Mouse (Mus musculus): ENCODE measurements around the gene Ctnnd2. TPM values are rescaled to one million over a fixed set of nuclear protein-coding genes. Genes with fewer than 3 reads are reported as not detected.

The Ctnnd2 gene
- polyA plus RNA-seq, 1 experiment from 2014 or later, result 0.27 TPM

DNA sequence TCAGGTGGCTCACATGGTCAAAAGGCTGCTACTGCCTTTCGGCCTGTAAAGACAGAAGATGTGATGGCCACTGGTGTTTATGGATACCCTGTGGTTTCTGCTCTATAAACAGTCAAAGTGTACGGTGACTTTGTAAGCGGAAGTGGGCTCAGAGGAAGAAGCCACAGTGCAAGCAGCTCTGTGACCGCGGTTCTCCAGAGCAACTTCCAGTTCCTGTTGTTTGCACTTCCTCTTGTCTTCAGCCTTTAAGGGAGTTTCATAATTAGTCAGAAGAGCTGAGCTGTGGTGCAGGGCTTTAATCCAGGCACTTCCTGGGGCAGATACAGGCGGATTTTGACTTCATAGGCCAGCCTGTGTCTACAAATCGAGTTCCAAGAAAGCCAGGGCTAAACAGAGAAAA, 438.2 kb downstream of the Ctnnd2 start:
- DNase-seq (ENCODE audit: low read depth, low spot score) (no peak), ATAC-seq (no peak)
- no peaks in the 10 kb centered on the region for H3K27me3 ChIP-seq
- in situ Hi-C loops (cut with MboI; ENCODE audit: low pct_unique_long_range_greater_than_20kb), result no loop called here
- CTCF ChIA-PET, result no interaction called here
- POLR2A ChIA-PET, result no interaction called here
- no peak for TF ChIP-seq CTCF (IDR thresholded peaks at IDR 0.05)

DNA sequence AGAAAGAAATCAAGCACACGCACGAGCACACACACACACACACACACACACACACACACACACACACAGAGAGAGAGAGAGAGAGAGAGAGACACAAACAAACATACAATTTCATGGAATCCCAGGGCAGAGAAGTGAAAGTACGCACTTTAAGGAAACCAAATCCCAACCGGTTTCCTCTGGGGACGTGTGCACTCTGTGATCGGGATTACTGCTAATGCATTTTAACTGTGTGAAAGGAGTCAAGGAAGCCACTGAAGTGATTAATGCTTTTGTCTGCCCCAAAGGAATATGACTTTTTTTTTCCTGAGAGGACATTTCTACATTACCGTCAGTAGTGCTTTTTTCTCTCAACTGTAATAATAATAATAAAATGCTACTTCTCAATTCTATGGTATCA, 443.1 kb downstream of the Ctnnd2 start:
- TF ChIP-seq CTCF (IDR thresholded peaks at IDR 0.05), result no peak
- DNase-seq (ENCODE audit: low read depth, low spot score) (no peak), ATAC-seq (no peak)
- POLR2A ChIA-PET, result no interaction called here
- in situ Hi-C loops (cut with MboI; ENCODE audit: low pct_unique_long_range_greater_than_20kb), result no loop called here
- H3K27me3 ChIP-seq, result no peaks in the 10 kb centered on the region
- CTCF ChIA-PET, result interaction anchor here (0.9 to 1.6 kb wide), 2 partner anchors 10 to 25 kb away, joined by 3 read pairs; no protein-coding TSS in a partner anchor

DNA sequence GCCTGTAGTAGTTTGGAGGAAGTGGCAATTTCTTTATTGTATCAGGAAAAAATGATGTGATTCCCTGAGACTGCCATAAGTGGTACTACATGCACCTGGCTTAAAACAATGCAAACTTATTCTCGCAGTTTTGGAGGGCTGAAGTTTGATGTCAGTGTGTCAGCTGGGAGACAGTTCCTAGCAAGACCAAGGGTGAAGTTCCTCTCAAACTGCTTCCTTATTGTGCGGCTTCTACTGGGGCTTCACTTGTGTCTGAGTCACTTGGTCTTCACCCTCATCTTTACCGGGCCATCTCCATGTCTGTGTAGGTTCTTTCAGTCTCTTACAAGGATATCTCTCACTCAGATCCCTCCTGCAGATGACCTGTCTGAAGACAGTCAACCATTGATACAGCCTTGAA, 444.5 kb downstream of the Ctnnd2 start:
- POLR2A ChIA-PET, result no interaction called here

DNA sequence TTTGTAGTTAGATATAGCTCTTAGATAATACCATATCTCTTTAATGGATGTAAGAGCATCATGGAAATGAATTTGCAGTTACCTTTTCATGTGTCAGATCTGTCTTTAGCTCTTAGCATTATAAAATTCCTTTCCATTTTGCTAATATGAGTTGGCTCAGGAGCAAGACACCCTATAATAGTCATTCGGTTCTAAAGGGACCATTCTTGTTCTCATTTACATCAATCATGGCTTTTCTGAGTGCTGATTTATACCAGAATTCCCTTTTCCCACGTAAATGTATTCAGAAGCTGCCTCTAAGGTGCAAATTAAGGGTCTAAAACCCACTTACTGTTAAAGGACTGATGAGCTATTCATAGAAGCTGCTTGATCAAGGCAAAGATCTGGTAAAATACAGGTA, 445.5 kb downstream of the Ctnnd2 start:
- no peak for TF ChIP-seq CTCF (IDR thresholded peaks at IDR 0.05)
- ChIA-PET POLR2A (no interaction called here), CTCF (interaction anchor here (1.4 kb wide), 1 partner anchor 43 kb away, joined by 3 read pairs; no protein-coding TSS in a partner anchor)
- DNase-seq (ENCODE audit: low read depth, low spot score) (no peak), ATAC-seq (no peak)
- no peaks in the 10 kb centered on the region for H3K27me3 ChIP-seq
- in situ Hi-C loops (cut with MboI; ENCODE audit: low pct_unique_long_range_greater_than_20kb), result no loop called here

More for the DNA sequence above, 444.5 kb downstream of the Ctnnd2 start:
- DNase-seq (ENCODE audit: low read depth, low spot score), result no peak
- H3K27me3 ChIP-seq, result no peaks in the 10 kb centered on the region
- TF ChIP-seq CTCF (IDR thresholded peaks at IDR 0.05), result no peak
- CTCF ChIA-PET, result no interaction called here
- in situ Hi-C loops (cut with MboI; ENCODE audit: low pct_unique_long_range_greater_than_20kb), result no loop called here
- no peak for ATAC-seq

DNA sequence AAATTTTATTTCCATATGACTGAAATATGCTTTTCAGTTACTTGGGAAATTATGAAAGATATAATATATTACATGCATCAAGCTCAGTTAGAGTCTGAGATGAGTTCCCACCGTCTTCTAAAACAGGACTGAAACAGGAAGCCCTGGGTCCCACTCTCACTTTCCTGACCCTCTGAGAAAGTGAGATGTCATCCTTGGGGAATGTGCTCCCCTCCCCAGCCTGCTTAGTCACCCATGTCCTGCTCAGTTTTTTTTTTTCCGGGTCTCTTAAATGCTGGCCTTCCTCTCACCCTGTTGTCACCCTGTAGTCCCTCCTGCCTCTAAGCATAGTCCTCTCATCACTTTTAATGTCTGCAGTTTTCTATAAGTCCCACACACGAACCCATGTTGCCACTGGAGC, 456.1 kb downstream of the Ctnnd2 start:
- ATAC-seq, result no peak
- no peak for DNase-seq (ENCODE audit: low read depth, low spot score)
- POLR2A ChIA-PET, result no interaction called here
- CTCF ChIA-PET, result no interaction called here
- in situ Hi-C loops (cut with MboI; ENCODE audit: low pct_unique_long_range_greater_than_20kb), result no loop called here
- no peaks in the 10 kb centered on the region for H3K27me3 ChIP-seq
- no peak for TF ChIP-seq CTCF (IDR thresholded peaks at IDR 0.05)

DNA sequence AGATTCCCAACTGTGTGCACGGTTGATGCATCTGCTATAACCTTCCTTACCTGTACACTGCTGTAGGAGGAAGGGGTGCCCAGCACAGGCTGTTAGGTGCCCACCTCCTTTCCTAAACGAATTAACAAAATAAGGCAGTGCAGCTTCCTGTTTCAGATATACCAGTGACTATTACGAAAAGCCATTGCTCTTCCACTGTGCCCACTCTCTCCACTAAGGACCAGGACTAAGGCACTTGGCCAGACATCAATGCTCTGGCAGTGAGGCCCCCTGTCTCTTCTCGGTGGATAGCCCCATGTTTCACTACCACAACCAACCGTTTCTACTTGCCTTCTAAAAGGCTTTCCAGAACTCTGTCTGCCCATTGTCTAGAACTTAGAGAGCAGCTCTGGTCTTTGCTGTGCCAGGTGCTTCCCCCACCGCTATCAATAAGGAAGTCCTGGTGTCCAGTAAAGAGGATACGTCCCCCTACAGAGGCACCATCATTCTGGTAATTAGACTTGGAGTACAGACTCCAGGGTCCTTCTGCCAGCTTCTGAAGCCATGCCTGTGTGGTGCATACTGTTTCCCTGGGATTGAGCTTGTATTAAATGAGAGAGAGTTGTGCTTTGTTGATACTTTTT, 459.8 kb downstream of the Ctnnd2 start:
- TF ChIP-seq CTCF (IDR thresholded peaks at IDR 0.05), result no peak
- POLR2A ChIA-PET, result no interaction called here
- in situ Hi-C loops (cut with MboI; ENCODE audit: low pct_unique_long_range_greater_than_20kb), result no loop called here
- H3K27me3 ChIP-seq, result no peaks in the 10 kb centered on the region
- CTCF ChIA-PET, result no interaction called here
- DNase-seq (ENCODE audit: low read depth, low spot score) (no peak), ATAC-seq (no peak)

DNA sequence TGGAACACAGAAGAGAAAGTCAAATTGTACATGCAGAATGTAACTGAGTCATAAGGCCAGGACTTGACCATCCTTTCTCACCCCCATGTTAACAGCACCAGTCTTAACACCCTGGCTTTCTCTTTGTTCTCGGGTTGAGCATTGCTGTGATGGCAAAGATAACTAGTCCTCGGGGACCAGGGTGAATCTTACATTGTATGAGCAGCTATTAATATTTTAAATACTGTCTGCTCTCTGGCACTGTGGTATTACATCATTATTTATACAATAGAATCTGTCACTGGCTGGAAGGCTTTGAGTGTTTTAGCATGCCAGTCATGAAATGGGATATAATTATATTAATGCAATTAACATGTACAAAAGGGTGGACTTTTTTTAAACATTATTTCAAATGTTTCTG, 461.5 kb downstream of the Ctnnd2 start:
- no peaks in the 10 kb centered on the region for H3K27me3 ChIP-seq
- TF ChIP-seq CTCF (IDR thresholded peaks at IDR 0.05), result no peak
- in situ Hi-C loops (cut with MboI; ENCODE audit: low pct_unique_long_range_greater_than_20kb), result no loop called here
- ATAC-seq (no peak), DNase-seq (ENCODE audit: low read depth, low spot score) (no peak)
- CTCF ChIA-PET, result no interaction called here
- POLR2A ChIA-PET, result no interaction called here

DNA sequence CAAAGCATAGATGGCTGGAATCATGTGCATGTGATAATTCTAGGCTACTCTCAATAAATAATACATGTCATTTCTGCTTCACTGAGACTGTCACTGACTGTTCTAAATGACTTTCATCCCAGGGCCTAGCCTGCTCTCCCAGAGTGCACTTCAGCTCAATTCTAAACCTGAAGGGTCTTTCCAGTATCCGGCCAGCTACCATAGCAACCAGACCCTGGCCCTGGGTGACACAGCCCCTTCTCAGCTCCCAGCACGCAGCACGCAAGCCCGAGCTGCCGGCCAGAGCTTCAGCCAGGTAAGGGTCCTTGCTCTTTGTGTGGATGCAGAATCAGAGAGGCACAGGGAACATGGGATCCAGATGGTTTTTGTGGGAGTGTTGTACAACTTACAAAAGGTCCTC, 462.1 kb downstream of the Ctnnd2 start:
- DNase-seq (ENCODE audit: low read depth, low spot score) (no peak), ATAC-seq (no peak)
- in situ Hi-C loops (cut with MboI; ENCODE audit: low pct_unique_long_range_greater_than_20kb), result no loop called here
- no peak for TF ChIP-seq CTCF (IDR thresholded peaks at IDR 0.05)
- H3K27me3 ChIP-seq, result no peaks in the 10 kb centered on the region
- CTCF ChIA-PET, result no interaction called here
- POLR2A ChIA-PET, result no interaction called here

DNA sequence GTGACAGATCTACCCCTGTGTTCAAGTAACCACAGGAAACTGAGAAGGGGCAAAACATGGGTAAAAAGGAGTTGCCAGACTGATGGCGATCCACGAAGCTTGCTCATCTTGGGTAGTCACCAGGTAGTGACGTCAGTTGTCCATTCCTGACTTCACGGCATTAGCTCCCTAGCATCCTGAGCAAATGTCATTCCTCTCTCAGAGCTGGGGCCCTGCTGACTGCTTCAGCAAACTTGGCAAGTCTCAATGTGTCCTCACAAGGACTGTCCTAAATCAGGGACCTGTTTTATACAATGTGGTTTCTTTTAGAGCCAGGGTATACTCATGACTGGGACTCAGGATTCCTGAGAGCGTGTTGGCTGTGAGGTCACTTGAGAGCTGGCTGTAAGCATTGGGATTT, 468.3 kb downstream of the Ctnnd2 start:
- H3K27me3 ChIP-seq, result no peaks in the 10 kb centered on the region
- in situ Hi-C loops (cut with MboI; ENCODE audit: low pct_unique_long_range_greater_than_20kb), result no loop called here
- ATAC-seq (no peak), DNase-seq (ENCODE audit: low read depth, low spot score) (no peak)
- TF ChIP-seq CTCF (IDR thresholded peaks at IDR 0.05), result no peak
- POLR2A ChIA-PET, result no interaction called here
- CTCF ChIA-PET, result interaction anchor here (1.7 kb wide), 1 partner anchor 11 kb away, joined by 4 read pairs; no protein-coding TSS in a partner anchor

DNA sequence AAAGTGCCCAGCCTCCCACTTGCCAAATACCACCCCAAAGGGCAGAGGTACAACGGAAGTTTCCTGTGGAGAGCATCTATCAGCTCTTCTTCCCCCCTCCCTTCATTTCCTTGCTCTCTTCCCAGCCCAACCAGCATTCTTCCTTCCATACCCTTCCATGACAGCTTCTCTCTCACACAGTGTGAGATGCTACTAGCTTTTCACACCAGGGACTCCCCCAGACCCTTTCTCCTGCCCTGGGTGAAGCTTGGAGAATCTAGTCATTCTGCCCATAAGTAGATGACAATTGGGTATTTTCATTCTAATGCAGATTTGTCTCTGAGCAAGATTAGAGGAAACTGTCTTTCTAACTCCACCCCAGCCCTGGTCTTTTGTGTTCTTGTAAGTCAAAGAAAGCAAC, 473.3 kb downstream of the Ctnnd2 start:
- no peak for TF ChIP-seq CTCF (IDR thresholded peaks at IDR 0.05)
- DNase-seq (ENCODE audit: low read depth, low spot score) (no peak), ATAC-seq (no peak)
- CTCF ChIA-PET, result no interaction called here
- in situ Hi-C loops (cut with MboI; ENCODE audit: low pct_unique_long_range_greater_than_20kb), result no loop called here
- no peaks in the 10 kb centered on the region for H3K27me3 ChIP-seq
- POLR2A ChIA-PET, result interaction anchor here (0.6 kb wide), 1 partner anchor 30 kb away, joined by 3 read pairs; no protein-coding TSS in a partner anchor

DNA sequence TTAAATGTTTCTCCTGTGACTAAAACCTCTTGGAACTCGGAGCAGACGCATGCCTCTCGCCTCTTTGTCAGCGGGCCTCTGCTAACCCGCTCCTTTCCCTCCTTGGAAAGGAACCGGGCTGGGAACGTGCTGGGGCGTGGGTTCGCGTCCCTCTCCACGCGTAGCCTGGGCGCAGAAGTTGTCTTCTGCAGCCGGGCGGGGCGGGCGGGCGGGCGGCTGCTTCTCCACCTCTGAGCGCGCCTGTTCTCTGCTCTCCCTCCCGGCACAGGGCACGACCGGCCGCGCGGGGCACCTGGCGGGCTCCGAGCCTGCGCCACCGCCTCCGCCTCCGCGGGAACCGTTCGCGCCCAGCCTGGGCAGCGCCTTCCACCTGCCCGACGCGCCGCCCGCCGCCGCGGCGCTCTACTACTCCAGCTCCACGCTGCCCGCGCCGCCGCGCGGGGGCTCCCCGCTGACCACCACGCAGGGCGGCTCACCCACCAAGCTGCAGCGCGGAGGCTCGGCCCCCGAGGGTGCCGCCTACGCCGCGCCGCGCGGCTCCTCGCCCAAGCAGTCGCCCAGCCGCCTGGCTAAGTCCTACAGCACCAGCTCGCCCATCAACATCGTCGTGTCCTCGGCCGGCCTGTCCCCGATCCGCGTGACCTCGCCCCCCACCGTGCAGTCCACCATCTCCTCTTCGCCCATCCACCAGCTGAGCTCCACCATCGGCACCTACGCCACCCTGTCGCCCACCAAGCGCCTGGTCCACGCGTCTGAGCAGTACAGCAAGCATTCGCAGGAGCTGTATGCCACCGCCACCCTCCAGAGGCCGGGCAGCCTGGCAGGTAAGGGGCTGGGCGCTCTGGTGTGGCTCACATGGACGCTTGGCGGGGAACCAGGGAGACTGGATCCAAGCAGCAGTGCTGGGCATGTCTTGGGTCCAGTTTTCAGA, 474.4 kb downstream of the Ctnnd2 start:
- in situ Hi-C loops (cut with MboI; ENCODE audit: low pct_unique_long_range_greater_than_20kb), result no loop called here
- no peaks in the 10 kb centered on the region for H3K27me3 ChIP-seq
- ATAC-seq (peak; percentile 34), DNase-seq (ENCODE audit: low read depth, low spot score) (no peak)
- no peak for TF ChIP-seq CTCF (IDR thresholded peaks at IDR 0.05)
- POLR2A ChIA-PET, result no interaction called here
- CTCF ChIA-PET, result no interaction called here

Measured in Patski (cell line).